Mouse (Mus musculus) lung, postnatal 0 days (tissue): Measurements from ENCODE around the gene Zfp609.

Experiments used
- CTCF ChIP-seq: IDR thresholded peaks from 2 replicates; pipeline ENCODE4 v1.5.1; 2016; ENCODE audit warnings: antibody characterized with exemption, mild to moderate bottlenecking
- EP300 ChIP-seq: IDR thresholded peaks from 2 replicates; pipeline ENCODE4 v1.6.1; 2016; ENCODE audit warnings: antibody characterized with exemption, mild to moderate bottlenecking, control low read depth

DNA sequence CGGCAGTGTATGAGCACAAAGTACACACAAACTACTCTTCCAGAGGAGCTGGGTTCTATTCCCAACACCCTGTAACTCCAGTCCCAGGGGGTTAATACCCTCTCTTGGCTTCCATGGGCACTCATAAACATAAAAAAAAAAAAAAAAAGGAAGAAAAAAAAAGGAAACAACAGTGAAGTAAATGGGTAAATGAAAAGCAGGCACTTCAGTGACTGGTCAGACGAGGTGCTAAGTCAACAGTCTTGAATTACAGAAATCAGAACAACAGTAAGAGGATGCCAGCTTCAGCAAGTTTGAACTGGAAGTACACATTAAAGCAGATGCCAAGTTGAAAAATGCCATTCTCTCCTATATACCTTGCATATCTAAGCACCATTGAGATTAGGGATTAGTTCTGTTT lies 7.1 kb downstream of the Zfp609 start:
- TF ChIP-seq CTCF (no peak), EP300 (peak; percentile 53; the same call in 1 of the 2 replicates)
